Mouse (Mus musculus): ENCODE measurements at regions not wholly inside any gene's neighbourhood (a gene's known extent, or its start where the extent isn't known, plus 50 kb on each side); places are given as distances from the start of the nearest gene placed in this dataset.
A peak's percentile ranks its signal among the peaks of the same experiment; 100 is the strongest.

GRCm38 (mm10) chr2:57424879-57425278 lies 187.4 kb downstream of the Gpd2 start:
- DNase-seq (ENCODE audit: low spot score in 2 of 2) = no peak

GRCm38 (mm10) chr2:57425439-57425838 lies 188.0 kb downstream of the Gpd2 start:
- no peak for DNase-seq (ENCODE audit: low spot score in 2 of 2)

GRCm38 (mm10) chr2:57450996-57451770 lies 213.7 kb downstream of the Gpd2 start:
- no peak for DNase-seq (ENCODE audit: low spot score in 2 of 2)

GRCm38 (mm10) chr2:57453896-57454679 lies 216.7 kb downstream of the Gpd2 start:
- peak in 1 of 2 experiments; percentile 5 for DNase-seq (ENCODE audit: low spot score in 2 of 2)

GRCm38 (mm10) chr2:57459901-57460300 lies 222.5 kb downstream of the Gpd2 start:
- DNase-seq (ENCODE audit: low spot score in 2 of 2) = no peak

GRCm38 (mm10) chr2:57473873-57474272 lies 236.4 kb downstream of the Gpd2 start:
- DNase-seq (ENCODE audit: low spot score in 2 of 2) = no peak

GRCm38 (mm10) chr2:57492116-57492515 lies 254.7 kb downstream of the Gpd2 start:
- DNase-seq (ENCODE audit: low spot score in 2 of 2) = no peak

- DNase-seq (ENCODE audit: low spot score in 2 of 2) = no peak
Observed at GRCm38 (mm10) chr2:57492914-57493621, 255.6 kb downstream of the Gpd2 start.

GRCm38 (mm10) chr2:57496315-57496954 lies 259.0 kb downstream of the Gpd2 start:
- DNase-seq (ENCODE audit: low spot score in 2 of 2) = no peak

GRCm38 (mm10) chr2:57497933-57498332 lies 260.5 kb downstream of the Gpd2 start:
- DNase-seq (ENCODE audit: low spot score in 2 of 2) = no peak

- no peak for DNase-seq (ENCODE audit: low spot score in 2 of 2)
Observed at GRCm38 (mm10) chr2:57504678-57505077, 267.2 kb downstream of the Gpd2 start.

GRCm38 (mm10) chr2:57522465-57522864 lies 285.0 kb downstream of the Gpd2 start:
- no peak for DNase-seq (ENCODE audit: low spot score in 2 of 2)

- DNase-seq (ENCODE audit: low spot score in 2 of 2) = no peak
Observed at GRCm38 (mm10) chr2:57522983-57523382, 285.5 kb downstream of the Gpd2 start.

- no peak for DNase-seq (ENCODE audit: low spot score in 2 of 2)
Observed at GRCm38 (mm10) chr2:57527966-57528365, 290.5 kb downstream of the Gpd2 start.

GRCm38 (mm10) chr2:57539842-57540241 lies 302.4 kb downstream of the Gpd2 start:
- no peak for DNase-seq (ENCODE audit: low spot score in 2 of 2)

GRCm38 (mm10) chr2:57565258-57565657 lies 327.8 kb downstream of the Gpd2 start:
- DNase-seq (ENCODE audit: low spot score in 2 of 2) = no peak

- DNase-seq (ENCODE audit: low spot score in 2 of 2) = no peak
Observed at GRCm38 (mm10) chr2:57566103-57566502, 328.7 kb downstream of the Gpd2 start.

GRCm38 (mm10) chr2:57567183-57567582 lies 329.7 kb downstream of the Gpd2 start:
- no peak for DNase-seq (ENCODE audit: low spot score in 2 of 2)

GRCm38 (mm10) chr2:57587065-57587464 lies 349.6 kb downstream of the Gpd2 start:
- no peak for DNase-seq (ENCODE audit: low spot score in 2 of 2)

GRCm38 (mm10) chr2:57593558-57593957 lies 356.1 kb downstream of the Gpd2 start:
- DNase-seq (ENCODE audit: low spot score in 2 of 2) = no peak

GRCm38 (mm10) chr2:57597694-57598358 lies 360.4 kb downstream of the Gpd2 start:
- peak in 1 of 2 experiments; percentile 29 for DNase-seq (ENCODE audit: low spot score in 2 of 2)
